Mouse (Mus musculus) stomach, embryonic 16.5 days (tissue): ENCODE data around the gene Xylb. TPM values are rescaled to one million over a fixed set of nuclear protein-coding genes. Genes with fewer than 3 reads are reported as not detected.

Experiments used
- ATAC-seq: fragments of 200-750 bp; cut with Nextera tagmentation; 2 replicates; pipeline ENCODE4 v1.8.0; 2017; ENCODE audit warnings: moderate number of reproducible peaks, moderate TSS enrichment; ENCODE audit not compliant: insufficient read depth, low FRiP score
- H3K27ac ChIP-seq: fragments of 300-500 bp; sonication (generic); 2 replicates; pipeline ENCODE4 v1.5.1; 2014; ENCODE audit warnings: low read length
- H3K27me3 ChIP-seq: fragments of 300-500 bp; sonication (generic); 2 replicates; pipeline ENCODE4 v1.6.1; 2014; ENCODE audit warnings: low read length, control low read depth, mixed read lengths; ENCODE audit not compliant: control insufficient read depth, insufficient read depth
- H3K36me3 ChIP-seq: fragments of 300-500 bp; sonication (generic); 2 replicates; pipeline ENCODE4 v1.6.1; 2014; ENCODE audit warnings: low read length; ENCODE audit not compliant: control insufficient read depth, insufficient read depth
- H3K4me1 ChIP-seq: fragments of 300-500 bp; sonication (generic); 2 replicates; pipeline ENCODE4 v1.6.1; 2014; ENCODE audit warnings: low read length, control low read depth, mixed read lengths; ENCODE audit not compliant: control insufficient read depth, insufficient read depth
- H3K4me2 ChIP-seq: fragments of 300-500 bp; sonication (generic); 2 replicates; pipeline ENCODE4 v1.6.1; 2014; ENCODE audit warnings: low read depth, low read length, mixed read lengths
- H3K4me3 ChIP-seq: fragments of 300-500 bp; sonication (generic); replicated peaks from 2 replicates; pipeline ENCODE4 v1.5.1; 2014; ENCODE audit warnings: mild to moderate bottlenecking, low read length
- H3K9ac ChIP-seq: fragments of 300-500 bp; sonication (generic); 2 replicates; pipeline ENCODE4 v1.6.1; 2014; ENCODE audit warnings: low read length
- H3K9me3 ChIP-seq: fragments of 300-500 bp; sonication (generic); replicated peaks from 2 replicates; pipeline ENCODE4 v1.6.1; 2016; ENCODE audit warnings: low read length, control low read depth; ENCODE audit not compliant: control insufficient read depth
- WGBS: fragments of 180-500 bp; shearing (Covaris S2); extraction: QIAGEN DNeasy Blood & Tissue Kit; methylation state at CpG from one replicate; pipeline ENCODE4 v1.1.7; 2014; 5-methylcytosine and 5-hydroxymethylcytosine counted together
- polyA plus RNA-seq: library from polyadenylated mRNA; unstranded; fragments of >200 nt; fragmentation: Nextera tagmentation; extraction: Ambion mirVana; gene quantifications from 2 replicates; pipeline ENCODE4 v1.2.1, GENCODE M21; 2015

Xylb gene
- polyA plus RNA-seq, 1 experiment from 2014 or later, result 7.0 TPM

DNA sequence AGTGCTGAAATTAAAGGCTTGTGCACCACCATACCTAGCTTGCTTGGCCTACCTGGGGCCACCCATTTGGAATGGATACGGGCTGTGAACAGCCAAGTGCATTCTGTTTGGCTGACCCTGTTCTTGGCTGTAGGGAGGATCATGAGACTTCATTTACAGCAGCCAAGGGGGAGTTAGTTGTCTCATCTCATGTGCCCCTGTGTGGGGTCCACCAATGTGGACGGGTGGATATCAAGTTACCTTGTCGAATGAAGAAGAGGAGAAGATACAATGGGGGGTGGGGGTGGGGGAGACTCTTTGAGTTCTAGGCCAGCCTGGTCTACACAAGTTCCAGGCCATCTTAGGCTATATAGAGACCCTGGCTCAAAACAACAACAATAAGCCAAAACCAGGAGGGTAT lies 17.8 kb downstream of the Xylb start:
- Histone ChIP-seq H3K9me3 (no peaks in the 10 kb centered on the region), H3K4me2 (no peak overlapping the region), H3K27ac (no peak overlapping the region), H3K27me3 (no peaks in the 10 kb centered on the region), H3K36me3 (no peaks in the 10 kb centered on the region), H3K4me3 (no peak overlapping the region), H3K9ac (no peak overlapping the region), H3K4me1 (no peaks in the 10 kb centered on the region)
- no peak for ATAC-seq
- WGBS, result 68% methylated on average over 3 of the region's 3 CpGs

GRCm38 (mm10) chr9:119375556-119375955 lies 18.4 kb downstream of the Xylb start:
- H3K9ac ChIP-seq, result no peak overlapping the region
- no peaks in the 10 kb centered on the region for H3K4me1 ChIP-seq
- H3K9me3 ChIP-seq, result no peaks in the 10 kb centered on the region
- H3K27me3 ChIP-seq, result no peaks in the 10 kb centered on the region
- no peak for ATAC-seq
- 60% methylated on average over 6 of the region's 6 CpGs for WGBS
- H3K27ac ChIP-seq, result no peak overlapping the region
- H3K36me3 ChIP-seq, result no peaks in the 10 kb centered on the region
- no peak overlapping the region for H3K4me3 ChIP-seq
- no peak overlapping the region for H3K4me2 ChIP-seq

DNA sequence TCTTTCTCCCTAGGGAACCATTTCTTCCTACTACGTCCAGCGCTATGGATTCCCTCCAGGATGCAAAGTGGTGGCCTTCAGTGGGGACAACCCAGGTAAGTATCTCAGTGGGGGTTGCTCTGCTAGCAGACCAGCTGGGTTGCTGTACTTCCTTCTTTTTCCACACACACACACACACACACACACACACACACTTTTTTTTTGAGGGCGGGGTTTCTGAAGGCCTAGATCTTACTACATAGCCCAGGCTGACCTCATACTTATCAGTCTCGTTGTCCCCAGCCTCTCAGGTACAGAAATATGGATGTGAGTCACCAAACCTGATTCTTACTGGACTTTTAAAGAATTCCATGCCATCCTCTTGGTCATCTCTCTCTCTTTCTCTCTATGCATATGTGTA lies 21.1 kb downstream of the Xylb start:
- Histone ChIP-seq H3K4me1 (no peaks in the 10 kb centered on the region), H3K36me3 (no peaks in the 10 kb centered on the region), H3K4me3 (no peak overlapping the region), H3K4me2 (no peak overlapping the region), H3K9me3 (no peaks in the 10 kb centered on the region), H3K27me3 (no peaks in the 10 kb centered on the region), H3K9ac (no peak overlapping the region), H3K27ac (no peak overlapping the region)
- ATAC-seq, result no peak
- 78% methylated on average over 4 of the region's 4 CpGs for WGBS

- H3K4me2 ChIP-seq, result no peak overlapping the region
- WGBS, result 56% methylated on average over 6 of the region's 6 CpGs
- ATAC-seq, result no peak
Observed at GRCm38 (mm10) chr9:119382603-119383002, 25.4 kb downstream of the Xylb start.

GRCm38 (mm10) chr9:119388956-119389355 lies 31.8 kb downstream of the Xylb start:
- Histone ChIP-seq H3K4me2 (no peak overlapping the region), H3K9ac (no peak overlapping the region), H3K27me3 (no peaks in the 10 kb centered on the region), H3K27ac (no peak overlapping the region), H3K36me3 (no peaks in the 10 kb centered on the region), H3K9me3 (no peaks in the 10 kb centered on the region), H3K4me3 (no peak overlapping the region), H3K4me1 (no peaks in the 10 kb centered on the region)
- ATAC-seq, result no peak
- 48% methylated on average over 5 of the region's 5 CpGs for WGBS

More at GRCm38 (mm10) chr9:119382603-119383002, 25.4 kb downstream of the Xylb start:
- Histone ChIP-seq H3K9ac (no peak overlapping the region), H3K36me3 (no peaks in the 10 kb centered on the region), H3K4me3 (no peak overlapping the region), H3K27me3 (no peaks in the 10 kb centered on the region), H3K27ac (no peak overlapping the region), H3K4me1 (no peaks in the 10 kb centered on the region), H3K9me3 (no peaks in the 10 kb centered on the region)

DNA sequence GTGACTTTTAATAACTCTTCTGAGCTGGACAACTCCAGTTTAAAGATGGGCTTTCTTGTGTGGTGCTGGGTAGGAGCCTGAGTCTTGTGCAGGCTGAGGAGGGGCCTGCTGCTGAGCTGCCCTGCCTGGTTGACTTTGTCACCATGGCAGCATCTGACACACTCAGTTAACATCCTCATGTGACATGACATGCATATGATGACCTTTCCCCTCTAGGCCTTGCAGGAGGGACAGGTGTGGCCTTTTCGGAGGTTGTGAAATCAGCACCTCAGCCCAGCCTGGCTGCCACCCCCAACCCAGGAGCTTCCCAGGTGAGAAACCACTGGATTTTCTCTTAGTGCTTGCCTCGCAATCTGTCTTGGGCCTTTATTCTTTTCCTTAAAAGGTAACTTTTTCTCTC lies 33.0 kb downstream of the Xylb start:
- Histone ChIP-seq H3K4me3 (no peak overlapping the region), H3K27ac (no peak overlapping the region)
- no peak for ATAC-seq

DNA sequence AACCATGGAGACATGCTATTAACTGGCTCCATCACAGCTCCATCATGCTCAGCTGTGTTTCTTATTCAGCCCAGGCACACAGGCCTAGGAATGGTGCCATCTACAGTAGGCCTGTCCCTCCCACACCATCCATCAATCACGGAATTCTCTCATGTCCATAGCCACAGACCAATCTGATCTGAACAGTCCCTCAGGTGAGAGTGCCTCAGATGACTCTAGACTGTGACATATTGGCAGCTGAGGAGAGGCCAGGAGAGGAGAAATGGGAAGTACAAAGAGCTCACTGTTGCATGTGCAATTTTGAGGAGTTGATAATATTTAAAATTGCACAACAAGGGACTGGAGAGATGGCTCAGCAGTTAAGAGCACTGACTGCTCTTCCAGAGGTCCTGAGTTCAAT lies 37.6 kb downstream of the Xylb start:
- Histone ChIP-seq H3K4me2 (no peak overlapping the region), H3K36me3 (no peaks in the 10 kb centered on the region), H3K4me3 (no peak overlapping the region), H3K9me3 (no peaks in the 10 kb centered on the region), H3K9ac (no peak overlapping the region), H3K27me3 (no peaks in the 10 kb centered on the region), H3K27ac (no peak overlapping the region), H3K4me1 (no peaks in the 10 kb centered on the region)
- 55% methylated on average over 1 of the region's 1 CpGs for WGBS
- ATAC-seq, result no peak

More for the DNA sequence above, 33.0 kb downstream of the Xylb start:
- H3K4me2 ChIP-seq, result no peak overlapping the region
- no peaks in the 10 kb centered on the region for H3K36me3 ChIP-seq
- H3K9me3 ChIP-seq, result no peaks in the 10 kb centered on the region
- no peaks in the 10 kb centered on the region for H3K27me3 ChIP-seq
- no peaks in the 10 kb centered on the region for H3K4me1 ChIP-seq
- no peak overlapping the region for H3K9ac ChIP-seq
- 86% methylated on average over 2 of the region's 2 CpGs for WGBS

- no peaks in the 10 kb centered on the region for H3K9me3 ChIP-seq
- peak overlapping the region; percentile 70 for H3K9ac ChIP-seq
- 2% methylated on average over 7 of the region's 7 CpGs for WGBS
- H3K4me2 ChIP-seq, result peak overlapping the region; percentile 98
- peak overlapping the region; percentile 86 for H3K4me3 ChIP-seq
- peak overlapping the region; percentile 44 for H3K27ac ChIP-seq
- no peak for ATAC-seq
- H3K4me1 ChIP-seq, result peaks cover 9% of the 10 kb centered on the region; the same call in 1 of the 2 replicates
- H3K27me3 ChIP-seq, result no peaks in the 10 kb centered on the region
- no peaks in the 10 kb centered on the region for H3K36me3 ChIP-seq
Observed at GRCm38 (mm10) chr9:119401351-119401750, 44.2 kb downstream of the Xylb start.

DNA sequence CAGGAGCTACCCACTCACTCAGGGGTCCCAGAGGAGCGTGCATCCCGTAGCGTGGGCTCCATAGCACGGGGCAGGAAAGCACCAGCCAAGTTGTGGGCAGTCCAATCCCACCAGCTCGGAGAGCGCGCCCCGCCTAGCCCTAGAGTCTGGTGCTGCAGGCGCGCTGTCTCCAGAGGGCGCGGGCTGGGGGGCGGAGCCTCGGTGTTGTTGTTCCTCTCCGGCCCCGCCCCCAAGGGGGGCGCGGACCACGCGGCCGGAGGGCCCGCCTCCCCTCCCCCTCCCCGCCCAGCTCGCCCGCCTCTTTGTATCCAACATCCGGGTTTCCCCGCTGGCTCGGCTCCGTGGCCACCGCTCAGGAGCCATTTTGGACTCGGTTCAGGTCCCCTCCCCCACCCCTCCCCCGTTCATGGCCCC lies 44.6 kb downstream of the Xylb start, which contains the start of gene Acvr2b:
TSS of gene Acvr2b (plus strand) at position 318 of the 414 bp plus-strand sequence.
- H3K27ac ChIP-seq, result peak within 1 kb of the TSS; percentile 99
- no peaks in the 10 kb centered on the region for H3K27me3 ChIP-seq
- peaks cover 9% of the 10 kb centered on the region; the same call in 1 of the 2 replicates for H3K4me1 ChIP-seq
- H3K4me3 ChIP-seq, result peak within 1 kb of the TSS; percentile 86
- no peaks in the 10 kb centered on the region for H3K9me3 ChIP-seq
- H3K9ac ChIP-seq, result peak within 1 kb of the TSS; percentile 98
- ATAC-seq, result peak; percentile 95
- H3K36me3 ChIP-seq, result no peaks in the 10 kb centered on the region
- WGBS, result under 1% methylated on average over 30 of the region's 32 CpGs
- H3K4me2 ChIP-seq, result peak within 1 kb of the TSS; percentile 98
